Mouse (Mus musculus): ENCODE data around the gene Rnf144a.

- TF ChIP-seq CTCF (conservative IDR thresholded peaks at IDR 0.05; ENCODE audit: low read length) = no peak
- no peak for TF ChIP-seq POU5F1 (IDR thresholded peaks at IDR 0.05; ENCODE audit: borderline replicate concordance, low read length)
- no peak for TF ChIP-seq NANOG (IDR thresholded peaks at IDR 0.05; ENCODE audit: borderline replicate concordance, low read length)
Observed at GRCm38 (mm10) chr12:26376541-26377323, 38.3 kb downstream of the Rnf144a start.
